Mouse (Mus musculus) kidney, embryonic 14.5 days (tissue): ENCODE measurements around the gene Fry. TPM values are rescaled to one million over a fixed set of nuclear protein-coding genes. Genes with fewer than 3 reads are reported as not detected.

ENCODE experiments used
- ATAC-seq: fragments of 200-750 bp; cut with Nextera tagmentation; 2 replicates; pipeline ENCODE4 v1.8.0; 2017; ENCODE audit warnings: moderate number of reproducible peaks, mild to moderate bottlenecking, moderate TSS enrichment, moderate library complexity; ENCODE audit not compliant: low FRiP score, low TSS enrichment
- H3K27ac ChIP-seq: fragments of 300-500 bp; sonication (generic); 2 replicates; pipeline ENCODE4 v1.5.1; 2014; ENCODE audit warnings: low read depth, mild to moderate bottlenecking, low read length, moderate library complexity, mixed read lengths
- H3K27me3 ChIP-seq: fragments of 300-500 bp; sonication (generic); 2 replicates; pipeline ENCODE4 v1.6.1; 2014; ENCODE audit warnings: mild to moderate bottlenecking, low read length; ENCODE audit not compliant: control insufficient read depth, insufficient read depth
- H3K36me3 ChIP-seq: fragments of 300-500 bp; sonication (generic); 2 replicates; pipeline ENCODE4 v1.6.1; 2014; ENCODE audit warnings: low read length, mixed read lengths; ENCODE audit not compliant: control insufficient read depth, insufficient read depth
- H3K4me1 ChIP-seq: fragments of 300-500 bp; sonication (generic); 2 replicates; pipeline ENCODE4 v1.6.1; 2014; ENCODE audit warnings: low read length, mixed read lengths; ENCODE audit not compliant: control insufficient read depth, insufficient read depth
- H3K4me2 ChIP-seq: fragments of 300-500 bp; sonication (generic); replicated peaks from 2 replicates; pipeline ENCODE4 v1.6.1; 2014; ENCODE audit warnings: low read depth, mild to moderate bottlenecking, low read length
- H3K4me3 ChIP-seq: fragments of 300-500 bp; sonication (generic); 2 replicates; pipeline ENCODE4 v1.5.1; 2014; ENCODE audit warnings: mild to moderate bottlenecking, low read length
- H3K9ac ChIP-seq: fragments of 300-500 bp; sonication (generic); 2 replicates; pipeline ENCODE4 v1.6.1; 2014; ENCODE audit warnings: low read depth, mild to moderate bottlenecking, low read length, moderate library complexity
- H3K9me3 ChIP-seq: fragments of 300-500 bp; sonication (generic); 2 replicates; pipeline ENCODE4 v1.6.1; 2016; ENCODE audit warnings: low read length; ENCODE audit not compliant: control insufficient read depth
- WGBS: fragments of 180-500 bp; shearing (Covaris S2); extraction: QIAGEN DNeasy Blood & Tissue Kit; methylation state at CpG from one replicate; pipeline ENCODE4 v1.1.7; 2014; 5-methylcytosine and 5-hydroxymethylcytosine counted together
- polyA plus RNA-seq: library from polyadenylated mRNA; unstranded; fragments of >200 nt; fragmentation: Nextera tagmentation; extraction: Ambion mirVana; gene quantifications from 2 replicates; pipeline ENCODE4 v1.2.1, GENCODE M21; 2014

The Fry gene
- polyA plus RNA-seq, 1 experiment from 2014 or later = 8.0 TPM

- Histone ChIP-seq H3K4me3 (no peak overlapping the region), H3K27me3 (no peaks in the 10 kb centered on the region), H3K27ac (no peak overlapping the region), H3K36me3 (no peaks in the 10 kb centered on the region), H3K9ac (no peak overlapping the region), H3K4me2 (no peak overlapping the region), H3K4me1 (no peaks in the 10 kb centered on the region), H3K9me3 (peaks cover 5% of the 10 kb centered on the region; the same call in 1 of the 2 replicates)
- WGBS = 83% methylated on average over 3 of the region's 3 CpGs
- no peak for ATAC-seq
These were observed 246.2 kb downstream of the Fry start for GRCm38 (mm10) chr5:150364621-150365020.

- no peaks in the 10 kb centered on the region for H3K4me1 ChIP-seq
- ATAC-seq = no peak
- no peak overlapping the region for H3K27ac ChIP-seq
- H3K9ac ChIP-seq = no peak overlapping the region
- H3K27me3 ChIP-seq = no peaks in the 10 kb centered on the region
- no peak overlapping the region for H3K4me3 ChIP-seq
- WGBS = 91% methylated on average over 4 of the region's 4 CpGs
- H3K9me3 ChIP-seq = peaks cover 5% of the 10 kb centered on the region; the same call in 1 of the 2 replicates
- no peaks in the 10 kb centered on the region for H3K36me3 ChIP-seq
- no peak overlapping the region for H3K4me2 ChIP-seq
These were observed 248.6 kb downstream of the Fry start for GRCm38 (mm10) chr5:150367027-150367426.

- no peak overlapping the region for H3K4me3 ChIP-seq
- ATAC-seq = no peak
- H3K36me3 ChIP-seq = no peaks in the 10 kb centered on the region
- H3K9me3 ChIP-seq = peaks cover 5% of the 10 kb centered on the region; the same call in 1 of the 2 replicates
- no peaks in the 10 kb centered on the region for H3K4me1 ChIP-seq
- H3K27me3 ChIP-seq = no peaks in the 10 kb centered on the region
- H3K4me2 ChIP-seq = no peak overlapping the region
- WGBS = 53% methylated on average over 6 of the region's 6 CpGs
- no peak overlapping the region for H3K9ac ChIP-seq
- H3K27ac ChIP-seq = no peak overlapping the region
These were observed 251.8 kb downstream of the Fry start for GRCm38 (mm10) chr5:150370291-150370690.

GRCm38 (mm10) chr5:150370895-150371294, 252.4 kb downstream of the Fry start:
- no peak overlapping the region for H3K9ac ChIP-seq
- H3K9me3 ChIP-seq = peaks cover 5% of the 10 kb centered on the region; the same call in 1 of the 2 replicates
- no peak overlapping the region for H3K27ac ChIP-seq
- no peaks in the 10 kb centered on the region for H3K27me3 ChIP-seq
- no peaks in the 10 kb centered on the region for H3K36me3 ChIP-seq
- H3K4me1 ChIP-seq = no peaks in the 10 kb centered on the region
- H3K4me2 ChIP-seq = no peak overlapping the region
- H3K4me3 ChIP-seq = no peak overlapping the region
- no peak for ATAC-seq

GRCm38 (mm10) chr5:150372956-150373355, 254.5 kb downstream of the Fry start:
- Histone ChIP-seq H3K27me3 (no peaks in the 10 kb centered on the region), H3K27ac (no peak overlapping the region), H3K9ac (no peak overlapping the region), H3K4me2 (no peak overlapping the region), H3K4me1 (no peaks in the 10 kb centered on the region), H3K4me3 (no peak overlapping the region), H3K36me3 (no peaks in the 10 kb centered on the region), H3K9me3 (no peaks in the 10 kb centered on the region)
- no peak for ATAC-seq
- 71% methylated on average over 3 of the region's 3 CpGs for WGBS

- no peaks in the 10 kb centered on the region for H3K27me3 ChIP-seq
- H3K4me3 ChIP-seq = no peak overlapping the region
- H3K9ac ChIP-seq = no peak overlapping the region
- WGBS = 73% methylated on average over 8 of the region's 8 CpGs
- no peak overlapping the region for H3K4me2 ChIP-seq
- ATAC-seq = no peak
- no peaks in the 10 kb centered on the region for H3K36me3 ChIP-seq
- no peaks in the 10 kb centered on the region for H3K4me1 ChIP-seq
- no peak overlapping the region for H3K27ac ChIP-seq
- H3K9me3 ChIP-seq = no peaks in the 10 kb centered on the region
These were observed 256.5 kb downstream of the Fry start for GRCm38 (mm10) chr5:150374778-150375559.

GRCm38 (mm10) chr5:150378586-150378985, 260.1 kb downstream of the Fry start:
- Histone ChIP-seq H3K9me3 (no peaks in the 10 kb centered on the region), H3K4me3 (no peak overlapping the region), H3K9ac (no peak overlapping the region), H3K4me2 (no peak overlapping the region), H3K36me3 (no peaks in the 10 kb centered on the region), H3K27me3 (no peaks in the 10 kb centered on the region), H3K27ac (no peak overlapping the region), H3K4me1 (peaks cover 5% of the 10 kb centered on the region; the same call in 1 of the 2 replicates)
- 83% methylated on average over 18 of the region's 18 CpGs for WGBS
- ATAC-seq = no peak

- Histone ChIP-seq H3K36me3 (no peaks in the 10 kb centered on the region), H3K4me1 (peaks cover 16% of the 10 kb centered on the region; the same call in 1 of the 2 replicates), H3K9ac (no peak overlapping the region), H3K4me2 (no peak overlapping the region), H3K4me3 (no peak overlapping the region), H3K27me3 (no peaks in the 10 kb centered on the region), H3K9me3 (no peaks in the 10 kb centered on the region), H3K27ac (no peak overlapping the region)
- ATAC-seq = no peak
- WGBS = 87% methylated on average over 10 of the region's 10 CpGs
These were observed 262.3 kb downstream of the Fry start for GRCm38 (mm10) chr5:150380767-150381166.

- Histone ChIP-seq H3K4me3 (no peak overlapping the region), H3K36me3 (no peaks in the 10 kb centered on the region), H3K27ac (0 out of 2 replicates have a peak overlapping the region, but pooled peaks have one; percentile 6), H3K4me2 (no peak overlapping the region), H3K27me3 (no peaks in the 10 kb centered on the region), H3K9me3 (no peaks in the 10 kb centered on the region), H3K4me1 (peaks cover 16% of the 10 kb centered on the region; the same call in 1 of the 2 replicates), H3K9ac (no peak overlapping the region)
- 24% methylated on average over 5 of the region's 5 CpGs for WGBS
- ATAC-seq = peak; percentile 63
These were observed 264.0 kb downstream of the Fry start for GRCm38 (mm10) chr5:150382411-150382810.
